Mouse (Mus musculus) thymus, adult 2 months (tissue): ENCODE measurements at regions not wholly inside any gene's neighbourhood (a gene's known extent, or its start where the extent isn't known, plus 50 kb on each side); places are given as distances from the start of the nearest gene placed in this dataset.

Experiments
- CTCF ChIP-seq: fragments of 200-500 bp; IDR thresholded peaks from 2 replicates; pipeline ENCODE4 v1.5.1; 2012; ENCODE audit warnings: mild to moderate bottlenecking, control low read depth, low read length, moderate library complexity, borderline replicate concordance; ENCODE audit not compliant: control insufficient read depth, poor library complexity, insufficient read depth; ENCODE audit errors: extremely low read depth
- POLR2A ChIP-seq: fragments of 200-500 bp; IDR thresholded peaks from 2 replicates; pipeline ENCODE4 v1.6.1; 2012; ENCODE audit warnings: mild to moderate bottlenecking, low read length, control low read depth, moderate library complexity; ENCODE audit not compliant: control insufficient read depth, poor library complexity, insufficient read depth; ENCODE audit errors: extremely low read depth

- TF ChIP-seq POLR2A = no peak
- TF ChIP-seq CTCF = no peak
Observed at GRCm38 (mm10) chr7:73025640-73026039, 349.7 kb upstream of the Rgma start.
